Mouse (Mus musculus) forebrain, embryonic 16.5 days (tissue): Measurements from ENCODE around the gene Fermt3. TPM values are rescaled to one million over a fixed set of nuclear protein-coding genes. Genes with fewer than 3 reads are reported as not detected.
"Not testable (repeated sequence)": the region's sequence is repeated elsewhere in the genome, so short reads cannot be mapped to it uniquely, and the experiment has no call there.

Source experiments
- ATAC-seq: fragments of 200-750 bp; cut with Nextera tagmentation; 2 replicates; pipeline ENCODE4 v1.8.0; 2017; ENCODE audit warnings: mild to moderate bottlenecking, moderate library complexity
- H3K27ac ChIP-seq: fragments of 300-500 bp; sonication (generic); 2 replicates; pipeline ENCODE4 v1.5.1; 2014; ENCODE audit warnings: low read length, control low read depth
- H3K27me3 ChIP-seq: fragments of 300-500 bp; sonication (generic); replicated peaks from 2 replicates; pipeline ENCODE4 v1.6.1; 2014; ENCODE audit warnings: low read length; ENCODE audit not compliant: control insufficient read depth, insufficient read depth
- H3K36me3 ChIP-seq: fragments of 300-500 bp; sonication (generic); 2 replicates; pipeline ENCODE4 v1.6.1; 2014; ENCODE audit not compliant: control insufficient read depth, insufficient read depth
- H3K4me1 ChIP-seq: fragments of 300-500 bp; sonication (generic); replicated peaks from 2 replicates; pipeline ENCODE4 v1.6.1; 2014; ENCODE audit warnings: low read length; ENCODE audit not compliant: control insufficient read depth, insufficient read depth
- H3K4me2 ChIP-seq: fragments of 300-500 bp; sonication (generic); 2 replicates; pipeline ENCODE4 v1.6.1; 2014; ENCODE audit warnings: mild to moderate bottlenecking, low read length, control low read depth
- H3K4me3 ChIP-seq: fragments of 300-500 bp; sonication (generic); replicated peaks from 2 replicates; pipeline ENCODE4 v1.5.1; 2014; ENCODE audit warnings: mild to moderate bottlenecking, low read length, control low read depth
- H3K9ac ChIP-seq: fragments of 300-500 bp; sonication (generic); replicated peaks from 2 replicates; pipeline ENCODE4 v1.6.1; 2014; ENCODE audit warnings: low read depth, low read length, control low read depth
- H3K9me3 ChIP-seq: fragments of 300-500 bp; sonication (generic); 2 replicates; pipeline ENCODE4 v1.6.1; 2016; ENCODE audit warnings: low read length; ENCODE audit not compliant: control insufficient read depth
- WGBS: fragments of 180-500 bp; shearing (Covaris S2); extraction: QIAGEN DNeasy Blood & Tissue Kit; methylation state at CpG from one replicate; pipeline ENCODE4 v1.1.7; 2014; 5-methylcytosine and 5-hydroxymethylcytosine counted together
- polyA plus RNA-seq: library from polyadenylated mRNA; unstranded; fragments of >200 nt; fragmentation: Nextera tagmentation; extraction: Ambion mirVana; gene quantifications from 2 replicates; pipeline ENCODE4 v1.2.1, GENCODE M21; 2015

Gene Fermt3
- polyA plus RNA-seq, 1 experiment from 2014 or later: 3.8 TPM

DNA sequence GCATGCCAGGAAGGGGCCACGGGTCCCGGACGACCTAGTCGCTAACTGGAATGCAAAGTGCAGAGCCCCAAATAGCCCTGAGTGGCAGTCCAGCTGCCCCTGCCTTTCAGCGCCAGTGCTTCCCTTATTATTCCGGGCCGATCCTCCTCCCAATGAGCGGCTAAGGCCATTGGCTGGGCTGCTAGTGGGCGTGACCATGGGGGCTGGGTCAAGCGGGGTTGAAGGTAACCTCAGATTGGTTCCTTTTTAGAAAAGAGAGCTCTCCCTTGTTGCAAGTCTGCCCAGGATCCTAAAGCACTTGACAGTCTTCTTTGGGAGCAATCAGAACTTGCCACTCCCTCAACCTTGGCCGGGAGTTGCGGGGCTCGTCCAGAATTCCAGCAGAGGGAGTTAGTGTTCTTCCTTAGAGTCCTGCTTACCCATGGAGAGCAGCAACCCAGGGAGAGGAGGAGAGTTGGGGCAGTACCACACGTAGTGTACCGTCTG lies 38.5 kb upstream of the Fermt3 start:
- WGBS: under 1% methylated on average over 15 of the region's 15 CpGs
- ATAC-seq: peak; percentile 70; the same call in 1 of the 2 replicates
- Histone ChIP-seq H3K4me2 (peak overlapping the region; percentile 98), H3K36me3 (no peaks in the 10 kb centered on the region), H3K9ac (no peak overlapping the region), H3K27ac (no peak overlapping the region), H3K27me3 (no peaks in the 10 kb centered on the region), H3K4me1 (peaks cover 18% of the 10 kb centered on the region), H3K9me3 (no peaks in the 10 kb centered on the region), H3K4me3 (peak overlapping the region; percentile 79)

DNA sequence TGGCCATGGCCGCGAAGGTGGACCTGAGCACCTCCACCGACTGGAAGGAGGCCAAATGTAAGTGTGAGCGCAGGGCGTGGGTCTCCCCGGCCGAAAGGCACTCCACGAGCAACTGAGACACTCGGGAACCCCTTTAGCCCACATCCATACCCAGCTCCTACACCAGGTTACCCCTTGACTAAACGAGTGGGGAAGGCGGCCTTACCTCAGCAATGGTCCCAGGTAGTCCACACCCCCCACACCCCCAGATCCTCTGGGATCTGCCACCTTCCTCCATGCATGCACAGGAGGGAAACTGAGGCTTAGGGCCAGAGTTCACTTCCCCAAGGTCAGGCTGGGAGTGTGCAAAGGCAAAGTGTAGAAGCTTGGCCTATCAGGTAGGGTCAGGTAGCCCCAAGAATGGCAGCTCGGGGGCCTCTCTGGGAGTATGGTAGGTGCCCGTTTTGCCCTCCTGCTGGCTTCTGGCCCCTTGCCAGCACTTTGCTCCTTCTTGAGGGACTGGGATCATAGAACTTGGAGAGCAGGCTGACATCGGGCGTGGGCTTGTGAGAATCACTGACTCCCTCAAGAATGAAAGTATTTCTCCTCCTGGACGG lies 38.0 kb upstream of the Fermt3 start:
- peaks cover 18% of the 10 kb centered on the region for H3K4me1 ChIP-seq
- no peak overlapping the region for H3K27ac ChIP-seq
- peak overlapping the region; percentile 98 for H3K4me2 ChIP-seq
- H3K9ac ChIP-seq: peak overlapping the region; percentile 66
- no peaks in the 10 kb centered on the region for H3K9me3 ChIP-seq
- WGBS: 1% methylated on average over 16 of the region's 16 CpGs
- peak; percentile 26 for ATAC-seq
- H3K4me3 ChIP-seq: peak overlapping the region; percentile 79
- H3K36me3 ChIP-seq: no peaks in the 10 kb centered on the region
- no peaks in the 10 kb centered on the region for H3K27me3 ChIP-seq

DNA sequence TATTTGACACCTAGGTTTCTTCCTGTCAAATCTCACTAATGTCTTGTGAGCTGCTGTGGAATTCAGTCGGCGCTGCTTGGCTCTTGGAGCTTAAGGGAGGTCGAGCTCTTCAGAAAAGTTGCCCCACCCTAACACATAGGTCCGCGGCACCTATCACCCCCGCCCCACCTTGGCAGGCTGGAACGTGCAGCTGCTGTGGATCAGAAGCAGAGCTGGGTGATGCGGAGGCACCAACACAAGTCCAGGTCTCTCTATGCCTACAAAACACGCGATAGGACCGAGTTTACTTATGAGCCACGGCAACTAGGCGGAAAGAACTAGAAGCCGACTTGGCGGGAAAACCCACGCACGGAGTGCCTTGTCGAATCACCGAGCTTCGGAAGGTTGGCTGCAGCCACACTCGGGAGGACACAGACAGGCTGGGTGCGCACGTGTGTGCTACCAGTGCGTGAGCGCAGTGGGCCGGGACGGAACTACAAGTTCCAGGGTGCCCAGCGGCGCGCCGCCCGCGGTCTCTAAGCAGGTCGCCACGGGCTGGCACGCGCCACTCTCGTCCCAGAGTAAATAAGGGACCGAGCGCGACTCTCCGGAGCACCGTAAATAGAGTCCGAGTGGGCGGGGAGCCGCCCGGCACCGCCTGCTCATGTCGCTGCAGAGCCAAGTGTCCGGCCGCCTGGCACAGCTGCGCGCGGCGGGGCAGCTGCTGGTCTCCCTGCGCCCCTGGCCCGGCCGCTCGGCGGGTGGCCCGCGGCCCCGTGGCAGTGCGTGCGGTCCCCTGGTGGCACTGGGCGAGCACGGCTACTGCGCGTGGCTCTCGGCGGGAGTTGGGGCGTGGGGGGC lies 37.2 kb upstream of the Fermt3 start, which contains the start of gene Macrod1:
Macrod1 (plus strand) TSS at position 563 of the 840 bp plus-strand sequence.
- H3K4me2 ChIP-seq: peak within 1 kb of the TSS; percentile 98
- no peaks in the 10 kb centered on the region for H3K9me3 ChIP-seq
- ATAC-seq: peak; percentile 89
- peaks cover 18% of the 10 kb centered on the region for H3K4me1 ChIP-seq
- WGBS: under 1% methylated on average over 70 of the region's 72 CpGs
- no peaks in the 10 kb centered on the region for H3K27me3 ChIP-seq
- H3K27ac ChIP-seq: no peak within 1 kb of the TSS
- H3K9ac ChIP-seq: peak within 1 kb of the TSS; percentile 66
- H3K4me3 ChIP-seq: peak within 1 kb of the TSS; percentile 79
- no peaks in the 10 kb centered on the region for H3K36me3 ChIP-seq

DNA sequence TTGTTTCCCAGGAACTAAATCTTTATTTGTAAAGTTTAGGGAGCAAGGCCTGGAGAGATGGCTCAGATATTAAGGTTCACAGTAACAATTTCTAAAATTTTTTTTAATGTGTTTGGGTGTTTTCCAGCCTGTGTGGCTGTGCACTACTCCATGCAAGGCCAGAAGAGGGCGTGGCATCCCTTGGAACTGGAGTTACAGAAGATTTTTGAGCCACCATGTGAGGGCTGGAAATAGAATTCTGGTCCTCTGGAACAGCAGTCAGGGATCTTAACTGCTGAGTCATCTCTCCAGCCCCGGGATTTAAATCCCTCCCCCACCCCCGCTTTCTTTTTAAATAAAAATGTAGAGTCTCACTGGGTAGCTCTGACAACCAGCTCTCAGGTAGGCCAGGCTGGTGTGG lies 35.9 kb upstream of the Fermt3 start:
- H3K36me3 ChIP-seq: no peaks in the 10 kb centered on the region
- no peak overlapping the region for H3K4me2 ChIP-seq
- peaks cover 18% of the 10 kb centered on the region for H3K4me1 ChIP-seq
- H3K9me3 ChIP-seq: no peaks in the 10 kb centered on the region
- no peak overlapping the region for H3K27ac ChIP-seq
- ATAC-seq: no peak
- H3K27me3 ChIP-seq: no peaks in the 10 kb centered on the region
- no peak overlapping the region for H3K9ac ChIP-seq
- no peak overlapping the region for H3K4me3 ChIP-seq
- 38% methylated on average over 3 of the region's 3 CpGs for WGBS

DNA sequence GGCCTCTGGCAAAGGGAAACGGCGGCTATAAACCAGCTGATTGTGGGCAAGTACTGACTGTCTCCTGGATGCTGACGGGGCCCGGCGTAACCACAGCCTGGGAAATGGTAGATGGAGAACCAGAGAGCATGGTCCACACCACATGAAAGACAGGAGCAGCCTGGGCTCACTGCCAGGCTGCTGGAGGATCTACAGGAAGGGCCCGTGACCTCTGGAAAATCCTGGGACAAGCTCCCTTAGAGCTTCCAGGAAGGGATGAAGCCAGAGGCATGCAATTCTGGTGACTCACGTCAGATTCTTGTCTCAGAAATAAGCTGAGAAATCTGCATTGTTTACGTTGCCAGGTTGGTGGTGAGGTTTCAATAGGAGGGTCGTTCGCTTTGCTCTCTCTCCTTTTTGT lies 35.5 kb upstream of the Fermt3 start:
- Histone ChIP-seq H3K27ac (no peak overlapping the region), H3K27me3 (no peaks in the 10 kb centered on the region), H3K4me2 (no peak overlapping the region), H3K4me1 (peaks cover 18% of the 10 kb centered on the region), H3K36me3 (no peaks in the 10 kb centered on the region), H3K4me3 (no peak overlapping the region), H3K9ac (no peak overlapping the region), H3K9me3 (no peaks in the 10 kb centered on the region)
- 66% methylated on average over 10 of the region's 10 CpGs for WGBS
- ATAC-seq: no peak

DNA sequence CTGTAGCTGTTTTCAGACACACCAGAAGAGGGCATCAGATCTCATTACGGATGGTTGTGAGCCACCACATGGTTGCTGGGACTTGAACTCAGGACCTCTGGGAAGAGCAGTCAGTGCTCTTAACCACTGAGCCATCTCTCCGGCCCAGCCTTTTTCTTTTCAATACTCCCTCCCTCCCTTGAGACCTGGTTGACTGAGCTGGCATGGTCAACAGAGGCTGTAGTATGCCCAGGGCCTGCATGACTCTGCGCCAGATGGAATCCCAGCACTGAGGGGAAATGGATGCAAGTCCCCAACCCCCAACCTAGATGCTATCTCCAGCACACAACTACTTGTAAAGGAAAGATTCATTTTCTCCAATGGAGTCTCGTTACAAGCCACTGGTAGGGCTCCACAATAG lies 34.1 kb upstream of the Fermt3 start:
- WGBS: 73% methylated on average over 4 of the region's 4 CpGs
- H3K4me2 ChIP-seq, H3K9ac ChIP-seq, ATAC-seq, H3K9me3 ChIP-seq, H3K27ac ChIP-seq, H3K27me3 ChIP-seq, H3K36me3 ChIP-seq, H3K4me3 ChIP-seq: not testable (repeated sequence)
- H3K4me1 ChIP-seq: peaks cover 18% of the 10 kb centered on the region

DNA sequence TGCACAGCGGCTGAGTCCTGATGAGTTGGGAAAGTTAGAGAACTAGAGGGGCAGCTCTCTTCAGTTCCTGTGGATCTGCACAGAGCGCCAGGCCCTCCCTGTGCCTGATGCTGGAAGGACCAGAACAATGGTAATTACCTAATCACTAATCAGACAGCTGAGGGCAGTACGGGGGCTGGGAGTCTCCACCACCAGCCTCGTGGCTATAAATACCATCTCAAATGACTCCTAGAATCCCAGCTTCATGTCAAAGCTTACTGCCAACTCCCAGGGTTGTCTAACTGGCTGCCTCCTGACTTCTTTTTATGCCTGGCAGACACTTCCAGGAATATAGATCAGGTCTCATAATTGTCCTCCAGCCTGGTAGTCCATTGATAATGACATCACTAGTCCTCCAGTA lies 25.4 kb upstream of the Fermt3 start:
- H3K36me3 ChIP-seq: no peaks in the 10 kb centered on the region
- H3K9me3 ChIP-seq: no peaks in the 10 kb centered on the region
- 28% methylated on average over 4 of the region's 4 CpGs for WGBS
- no peak overlapping the region for H3K27ac ChIP-seq
- H3K9ac ChIP-seq: no peak overlapping the region
- H3K4me1 ChIP-seq: peaks cover 6% of the 10 kb centered on the region
- H3K4me2 ChIP-seq: no peak overlapping the region
- no peaks in the 10 kb centered on the region for H3K27me3 ChIP-seq
- H3K4me3 ChIP-seq: no peak overlapping the region
- no peak for ATAC-seq

DNA sequence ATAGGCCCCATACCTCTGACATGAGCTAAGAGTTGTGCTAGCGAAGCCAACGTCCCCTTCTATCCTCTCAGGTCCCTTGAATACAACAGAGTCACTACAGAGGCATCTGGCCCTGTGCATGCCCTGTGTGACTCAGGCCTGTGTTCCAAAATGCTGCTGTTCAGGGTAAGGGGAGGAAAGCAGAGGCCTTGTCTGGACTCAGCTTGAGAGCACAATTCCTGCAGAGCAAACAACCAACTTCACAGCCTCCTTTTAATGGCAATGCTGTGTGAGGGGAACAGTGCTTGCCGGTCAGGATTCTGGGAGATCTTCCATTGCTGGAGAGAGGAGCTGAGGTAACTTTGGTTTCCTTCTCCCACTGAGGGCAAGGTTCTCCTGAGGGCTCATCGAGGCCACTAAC lies 25.0 kb upstream of the Fermt3 start:
- Histone ChIP-seq H3K4me3 (no peak overlapping the region), H3K4me1 (peaks cover 6% of the 10 kb centered on the region), H3K36me3 (no peaks in the 10 kb centered on the region), H3K4me2 (no peak overlapping the region), H3K9ac (no peak overlapping the region), H3K27ac (no peak overlapping the region), H3K27me3 (no peaks in the 10 kb centered on the region), H3K9me3 (no peaks in the 10 kb centered on the region)
- no peak for ATAC-seq
- WGBS: 72% methylated on average over 4 of the region's 4 CpGs

DNA sequence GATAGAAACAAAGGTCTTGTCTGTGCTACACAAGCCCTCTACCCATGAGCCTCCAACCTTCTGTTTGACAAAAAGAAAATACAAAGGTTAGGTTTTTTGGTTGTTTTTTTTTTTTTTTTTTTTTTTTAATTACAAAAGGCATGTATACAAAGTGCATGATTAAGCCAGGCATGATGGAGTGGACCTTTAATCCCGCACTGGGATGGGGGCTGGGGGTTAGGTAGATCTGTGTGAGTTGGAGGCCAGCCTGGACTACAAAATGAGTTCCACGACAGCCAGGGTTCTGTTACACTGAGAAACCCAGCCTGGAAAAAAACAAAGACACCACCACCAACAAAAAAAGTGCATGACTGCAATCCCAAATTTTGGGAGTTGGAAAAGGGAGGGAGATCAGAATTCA lies 21.9 kb upstream of the Fermt3 start:
- no peak for ATAC-seq
- no peak overlapping the region for H3K4me2 ChIP-seq
- no peaks in the 10 kb centered on the region for H3K27me3 ChIP-seq
- peaks cover 29% of the 10 kb centered on the region for H3K4me1 ChIP-seq
- H3K36me3 ChIP-seq: no peaks in the 10 kb centered on the region
- H3K9ac ChIP-seq: no peak overlapping the region
- H3K27ac ChIP-seq: no peak overlapping the region
- no peaks in the 10 kb centered on the region for H3K9me3 ChIP-seq
- no peak overlapping the region; the same call in 1 of the 2 replicates for H3K4me3 ChIP-seq
- WGBS: 73% methylated on average over 2 of the region's 2 CpGs
